Mouse (Mus musculus) forebrain, embryonic 11.5 days (tissue): ENCODE measurements around the gene Gm45521. TPM values are rescaled to one million over a fixed set of nuclear protein-coding genes. Genes with fewer than 3 reads are reported as not detected.

Experiments
- ATAC-seq: fragments of 200-750 bp; cut with Nextera tagmentation; replicated peaks from 2 replicates; pipeline ENCODE4 v1.8.0; 2017; ENCODE audit warnings: moderate TSS enrichment; ENCODE audit not compliant: low FRiP score
- DNase-seq: peaks from one replicate; pipeline ENCODE4 v3.0.0-alpha.2; 2017; ENCODE audit warnings: low spot score
- H3K27ac ChIP-seq: fragments of 300-500 bp; sonication (generic); 2 replicates; pipeline ENCODE4 v1.5.1; 2014; ENCODE audit warnings: low read depth, low read length
- H3K27me3 ChIP-seq: fragments of 300-500 bp; sonication (generic); 2 replicates; pipeline ENCODE4 v1.6.1; 2014; ENCODE audit warnings: mild to moderate bottlenecking, low read length, mixed read lengths; ENCODE audit not compliant: control insufficient read depth, insufficient read depth
- H3K36me3 ChIP-seq: fragments of 300-500 bp; sonication (generic); 2 replicates; pipeline ENCODE4 v1.6.1; 2014; ENCODE audit warnings: mild to moderate bottlenecking, low read length, moderate library complexity, mixed read lengths; ENCODE audit not compliant: control insufficient read depth, insufficient read depth
- H3K4me1 ChIP-seq: fragments of 300-500 bp; sonication (generic); replicated peaks from 2 replicates; pipeline ENCODE4 v1.6.1; 2014; ENCODE audit warnings: low read length, mixed read lengths; ENCODE audit not compliant: control insufficient read depth, insufficient read depth
- H3K4me2 ChIP-seq: fragments of 300-500 bp; sonication (generic); 2 replicates; pipeline ENCODE4 v1.6.1; 2014; ENCODE audit warnings: low read depth, mild to moderate bottlenecking, low read length, moderate library complexity, mixed read lengths; ENCODE audit not compliant: severe bottlenecking
- H3K4me3 ChIP-seq: fragments of 300-500 bp; sonication (generic); 2 replicates; pipeline ENCODE4 v1.5.1; 2014; ENCODE audit warnings: low read depth, low read length
- H3K9ac ChIP-seq: fragments of 300-500 bp; sonication (generic); 2 replicates; pipeline ENCODE4 v1.6.1; 2014; ENCODE audit warnings: low read length
- H3K9me3 ChIP-seq: fragments of 300-500 bp; sonication (generic); 2 replicates; pipeline ENCODE4 v1.6.1; 2016; ENCODE audit warnings: low read length, mixed read lengths; ENCODE audit not compliant: control insufficient read depth
- WGBS: fragments of 180-500 bp; shearing (Covaris S2); extraction: QIAGEN DNeasy Blood & Tissue Kit; methylation state at CpG from one replicate; pipeline ENCODE4 v1.1.7; 2014; 5-methylcytosine and 5-hydroxymethylcytosine counted together
- polyA plus RNA-seq: library from polyadenylated mRNA; unstranded; fragments of >200 nt; fragmentation: Nextera tagmentation; extraction: Ambion mirVana; gene quantifications from 2 replicates; pipeline ENCODE4 v1.2.1, GENCODE M21; 2014

The Gm45521 gene
- polyA plus RNA-seq, 1 experiment from 2014 or later: not detected

- no peaks in the 10 kb centered on the region for H3K27me3 ChIP-seq
- H3K27ac ChIP-seq: no peak overlapping the region
- no peaks in the 10 kb centered on the region for H3K9me3 ChIP-seq
- 98% methylated on average over 6 of the region's 6 CpGs for WGBS
- H3K4me1 ChIP-seq: no peaks in the 10 kb centered on the region
- H3K9ac ChIP-seq: no peak overlapping the region
- H3K36me3 ChIP-seq: no peaks in the 10 kb centered on the region
- no peak overlapping the region for H3K4me3 ChIP-seq
- DNase-seq (no peak), ATAC-seq (no peak)
- H3K4me2 ChIP-seq: no peak overlapping the region
These were observed 29.8 kb downstream of the Gm45521 start for GRCm38 (mm10) chr14:7986913-7987312.

GRCm38 (mm10) chr14:7989371-7989770, 32.3 kb downstream of the Gm45521 start:
- no peak overlapping the region for H3K27ac ChIP-seq
- H3K4me1 ChIP-seq: no peaks in the 10 kb centered on the region
- ATAC-seq (no peak), DNase-seq (no peak)
- 61% methylated on average over 1 of the region's 1 CpGs for WGBS
- no peaks in the 10 kb centered on the region for H3K36me3 ChIP-seq
- no peak overlapping the region for H3K4me2 ChIP-seq
- no peaks in the 10 kb centered on the region for H3K9me3 ChIP-seq
- no peaks in the 10 kb centered on the region for H3K27me3 ChIP-seq
- no peak overlapping the region for H3K9ac ChIP-seq
- no peak overlapping the region for H3K4me3 ChIP-seq

- Histone ChIP-seq H3K27me3 (no peaks in the 10 kb centered on the region), H3K36me3 (no peaks in the 10 kb centered on the region), H3K4me1 (no peaks in the 10 kb centered on the region), H3K9me3 (no peaks in the 10 kb centered on the region), H3K4me2 (no peak overlapping the region), H3K27ac (no peak overlapping the region), H3K9ac (no peak overlapping the region), H3K4me3 (no peak overlapping the region)
- ATAC-seq: no peak
- no peak for DNase-seq
- WGBS: 84% methylated on average over 3 of the region's 3 CpGs
These were observed 32.9 kb downstream of the Gm45521 start for GRCm38 (mm10) chr14:7989961-7990360.

GRCm38 (mm10) chr14:7991108-7991776, 34.2 kb downstream of the Gm45521 start:
- DNase-seq (no peak), ATAC-seq (no peak)
- Histone ChIP-seq H3K4me1 (no peaks in the 10 kb centered on the region), H3K9ac (no peak overlapping the region), H3K4me2 (no peak overlapping the region), H3K27ac (no peak overlapping the region), H3K27me3 (no peaks in the 10 kb centered on the region), H3K4me3 (no peak overlapping the region), H3K36me3 (no peaks in the 10 kb centered on the region), H3K9me3 (no peaks in the 10 kb centered on the region)
- 83% methylated on average over 5 of the region's 5 CpGs for WGBS

DNA sequence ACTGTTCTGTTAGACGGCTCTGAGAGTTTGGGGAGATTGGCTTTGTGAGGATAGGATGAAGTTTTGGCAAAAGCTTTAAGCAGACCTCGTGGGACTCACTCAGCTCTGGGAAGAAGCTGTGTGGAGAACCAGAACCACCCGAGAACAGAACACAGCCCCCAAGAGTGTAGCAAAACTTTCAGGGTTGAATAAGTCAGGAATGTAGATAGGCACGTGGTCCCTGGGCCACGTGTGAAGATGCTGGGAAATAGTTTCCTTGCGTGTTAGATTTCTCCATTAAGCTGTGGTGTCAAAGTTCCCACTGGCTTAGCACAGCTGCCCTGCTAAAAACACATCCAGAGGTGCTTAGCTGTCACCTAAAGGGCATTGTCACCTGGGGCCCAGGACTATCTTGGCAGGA, 35.1 kb downstream of the Gm45521 start:
- H3K4me2 ChIP-seq: no peak overlapping the region
- no peak overlapping the region for H3K9ac ChIP-seq

DNA sequence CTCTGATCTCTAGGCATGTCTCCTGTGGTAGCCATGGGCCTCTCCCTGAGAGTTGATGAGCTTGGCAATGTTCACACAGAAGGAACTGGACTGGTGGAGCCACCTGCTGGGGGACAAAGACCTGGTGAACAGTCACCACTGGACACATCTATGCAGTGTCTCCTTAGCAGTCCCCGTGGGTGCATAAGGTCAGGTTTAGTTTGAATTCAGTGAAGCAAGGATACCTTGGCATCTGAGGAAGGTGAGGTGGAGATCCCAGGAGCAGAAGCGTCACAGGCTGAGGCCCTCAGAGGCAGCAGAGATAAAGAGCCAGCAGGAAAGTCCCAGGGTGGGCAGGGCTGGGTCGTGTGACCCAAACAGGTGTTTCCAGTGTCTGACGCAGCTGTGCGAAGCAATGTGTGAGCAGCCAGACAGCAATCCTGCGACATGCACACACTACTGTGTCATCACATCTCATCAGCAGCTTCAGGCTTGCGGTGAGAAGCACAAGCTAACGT, 37.2 kb downstream of the Gm45521 start, which contains the start of gene Dnase1l3:
Gene Dnase1l3 (minus strand): TSS at position 303 of the 497 bp plus-strand sequence.
- Histone ChIP-seq H3K27ac (no peak within 1 kb of the TSS), H3K9me3 (no peaks in the 10 kb centered on the region), H3K4me3 (no peak within 1 kb of the TSS), H3K36me3 (no peaks in the 10 kb centered on the region), H3K9ac (no peak within 1 kb of the TSS), H3K4me2 (no peak within 1 kb of the TSS), H3K27me3 (peaks cover 4% of the 10 kb centered on the region; the same call in 1 of the 2 replicates), H3K4me1 (no peaks in the 10 kb centered on the region)
- WGBS: 77% methylated on average over 8 of the region's 8 CpGs
- DNase-seq: no peak
- ATAC-seq: no peak

More for the DNA sequence above, 35.1 kb downstream of the Gm45521 start:
- Histone ChIP-seq H3K4me3 (no peak overlapping the region), H3K36me3 (no peaks in the 10 kb centered on the region), H3K27ac (no peak overlapping the region), H3K4me1 (no peaks in the 10 kb centered on the region), H3K27me3 (no peaks in the 10 kb centered on the region), H3K9me3 (no peaks in the 10 kb centered on the region)
- ATAC-seq: no peak
- 79% methylated on average over 6 of the region's 6 CpGs for WGBS
- DNase-seq: no peak

GRCm38 (mm10) chr14:7997255-7997696, 40.2 kb downstream of the Gm45521 start:
- Histone ChIP-seq H3K4me2 (peak overlapping the region; percentile 42; the same call in 1 of the 2 replicates), H3K4me3 (peak overlapping the region; percentile 16; the same call in 1 of the 2 replicates), H3K27me3 (peaks cover 17% of the 10 kb centered on the region), H3K4me1 (no peaks in the 10 kb centered on the region), H3K27ac (no peak overlapping the region), H3K36me3 (no peaks in the 10 kb centered on the region), H3K9me3 (no peaks in the 10 kb centered on the region), H3K9ac (peak overlapping the region; percentile 39; the same call in 1 of the 2 replicates)
- 2% methylated on average over 15 of the region's 15 CpGs for WGBS
- DNase-seq (peak; percentile 92), ATAC-seq (peak; percentile 70)

- peaks cover 7% of the 10 kb centered on the region; the same call in 1 of the 2 replicates for H3K4me1 ChIP-seq
- no peaks in the 10 kb centered on the region for H3K9me3 ChIP-seq
- H3K9ac ChIP-seq: no peak overlapping the region
- DNase-seq (no peak), ATAC-seq (no peak)
- H3K36me3 ChIP-seq: no peaks in the 10 kb centered on the region
- no peak overlapping the region for H3K27ac ChIP-seq
- H3K4me3 ChIP-seq: no peak overlapping the region
- peaks cover 20% of the 10 kb centered on the region for H3K27me3 ChIP-seq
- H3K4me2 ChIP-seq: no peak overlapping the region
- 82% methylated on average over 3 of the region's 3 CpGs for WGBS
These were observed 41.9 kb downstream of the Gm45521 start for GRCm38 (mm10) chr14:7999030-7999429.

DNA sequence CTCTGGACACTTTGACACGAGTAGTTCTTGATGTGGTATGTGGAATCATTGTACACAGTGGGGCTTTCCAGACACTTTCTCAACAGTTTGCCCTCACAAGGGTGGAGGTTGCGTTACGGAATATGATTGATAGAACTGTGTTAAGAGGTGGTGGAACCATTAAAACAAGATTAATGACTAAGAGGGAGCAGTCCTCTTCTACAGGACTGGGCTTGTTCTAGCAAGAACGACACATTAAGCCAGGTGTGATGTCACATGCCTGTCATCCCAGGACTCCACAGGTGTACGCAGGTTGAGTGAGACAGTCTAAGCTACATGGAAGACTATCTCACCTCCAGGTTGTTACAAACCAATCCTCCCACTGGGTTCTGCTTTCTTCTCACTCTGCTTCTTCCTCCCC, 42.3 kb downstream of the Gm45521 start:
- DNase-seq (no peak), ATAC-seq (no peak)
- peaks cover 20% of the 10 kb centered on the region for H3K27me3 ChIP-seq
- 83% methylated on average over 5 of the region's 5 CpGs for WGBS
- peaks cover 8% of the 10 kb centered on the region; the same call in 1 of the 2 replicates for H3K4me1 ChIP-seq
- H3K4me2 ChIP-seq: no peak overlapping the region
- no peaks in the 10 kb centered on the region for H3K36me3 ChIP-seq
- no peak overlapping the region for H3K27ac ChIP-seq
- no peak overlapping the region for H3K4me3 ChIP-seq
- H3K9me3 ChIP-seq: no peaks in the 10 kb centered on the region
- H3K9ac ChIP-seq: no peak overlapping the region
